Mouse (Mus musculus) thymus, postnatal 0 days (tissue): Measurements from ENCODE around the gene Hist1h4f. TPM values are rescaled to one million over a fixed set of nuclear protein-coding genes. Genes with fewer than 3 reads are reported as not detected.

ENCODE experiments used
- DNase-seq: peaks from one replicate; pipeline ENCODE4 v3.0.0-alpha.2; 2015; ENCODE audit warnings: low spot score
- polyA plus RNA-seq: library from polyadenylated mRNA; unstranded; fragments of >200 nt; fragmentation: Nextera tagmentation; extraction: Ambion mirVana; gene quantifications from 2 replicates; pipeline ENCODE4 v1.2.1, GENCODE M21; 2015

Gene Hist1h4f
- polyA plus RNA-seq, 1 experiment from 2014 or later = 17.7 TPM

GRCm38 (mm10) chr13:23535137-23536075 is 16.0 kb downstream of the Hist1h4f start, which contains the start of gene Hist1h3g:
Gene Hist1h3g (plus strand): TSS chr13:23535422.
- peak; percentile 96 for DNase-seq

- DNase-seq = peak; percentile 39
Observed at GRCm38 (mm10) chr13:23534368-23535131, 16.9 kb downstream of the Hist1h4f start.

- DNase-seq = peak; percentile 87
Observed at GRCm38 (mm10) chr13:23533560-23534367, 17.7 kb downstream of the Hist1h4f start, which contains the start of gene Hist1h2af. Gene Hist1h2af (plus strand): TSS chr13:23533906.

GRCm38 (mm10) chr13:23532262-23533075 is 19.0 kb downstream of the Hist1h4f start:
- DNase-seq = peak; percentile 39

GRCm38 (mm10) chr13:23530901-23531875 is 20.3 kb downstream of the Hist1h4f start, which contains the start of gene Hist1h4h:
Gene Hist1h4h (plus strand): TSS chr13:23531050.
- DNase-seq = peak; percentile 99

- DNase-seq = peak; percentile 83
Observed at GRCm38 (mm10) chr13:23530181-23530900, 21.1 kb downstream of the Hist1h4f start.

GRCm38 (mm10) chr13:23529480-23530165 is 21.8 kb downstream of the Hist1h4f start:
- DNase-seq = no peak

GRCm38 (mm10) chr13:23529005-23529404 is 22.4 kb downstream of the Hist1h4f start:
- DNase-seq = no peak

- DNase-seq = peak; percentile 95
Observed at GRCm38 (mm10) chr13:23526312-23526711, 25.1 kb downstream of the Hist1h4f start.

- DNase-seq = no peak
Observed at GRCm38 (mm10) chr13:23525901-23526300, 25.5 kb downstream of the Hist1h4f start.

GRCm38 (mm10) chr13:23524654-23525053 is 26.8 kb downstream of the Hist1h4f start:
- peak; percentile 80 for DNase-seq

GRCm38 (mm10) chr13:23523976-23524375 is 27.5 kb downstream of the Hist1h4f start:
- DNase-seq = no peak

GRCm38 (mm10) chr13:23521703-23522102 is 29.7 kb downstream of the Hist1h4f start:
- DNase-seq = peak; percentile 92

- peak; percentile 86 for DNase-seq
Observed at GRCm38 (mm10) chr13:23519416-23519815, 32.0 kb downstream of the Hist1h4f start.

- DNase-seq = peak; percentile 89
Observed at GRCm38 (mm10) chr13:23518885-23519284, 32.6 kb downstream of the Hist1h4f start.

- no peak for DNase-seq
Observed at GRCm38 (mm10) chr13:23518295-23518603, 33.2 kb downstream of the Hist1h4f start.

- peak; percentile 91 for DNase-seq
Observed at GRCm38 (mm10) chr13:23517603-23518294, 33.7 kb downstream of the Hist1h4f start.
